31 mouse cellular contexts compared by ENCODE assay signal in genomic region chr1:58284505-58284904, GRCm38 (mm10). TPM values are rescaled to one million over a fixed set of nuclear protein-coding genes. Genes with fewer than 3 reads are reported as not detected.
DNase-seq lines count a peak whose midpoint lies in the region; ATAC-seq and TF ChIP-seq lines count a peak whose summit lies in the region.
"Had no signal": no experiment of that assay in that cellular context is flagged by ENCODE, and none has a peak within 500 bp of the region (broad histone marks: within the 10 kb centered on the region; RNA-seq: fewer than 3 reads in every experiment).

No protein-coding gene starts in this region.

- no peak overlapping the region for H3K4me2 ChIP-seq in midbrain, postnatal 0 days (ENCODE audit: low read depth, low read length, poor library complexity, severe bottlenecking)
- H3K4me2 ChIP-seq in midbrain, embryonic 15.5 days = no peak overlapping the region
- H3K4me2 ChIP-seq: embryonic facial prominence, embryonic 12.5 days; embryonic facial prominence, embryonic 15.5 days; forebrain, embryonic 15.5 days; heart, embryonic 11.5 days; hindbrain, embryonic 13.5 days had no signal

- ATAC-seq in frontal cortex, adult (ENCODE audit: low TSS enrichment) = peak; percentile 48; the same call in 1 of the 2 replicates
- no peak for ATAC-seq in midbrain, postnatal 0 days (ENCODE audit: low FRiP score)
- no peak for ATAC-seq in midbrain, embryonic 15.5 days (replicated peaks)
- ATAC-seq: forebrain, embryonic 15.5 days; hindbrain, embryonic 16.5 days; inflammation-experienced regulatory T-cells, adult 6 months; intestine, embryonic 16.5 days had no signal

- no peak overlapping the region for H3K9ac ChIP-seq in midbrain, postnatal 0 days (replicated peaks; ENCODE audit: low read length, poor library complexity, severe bottlenecking)
- H3K9ac ChIP-seq in midbrain, embryonic 15.5 days = no peak overlapping the region
- H3K9ac ChIP-seq: embryonic facial prominence, embryonic 12.5 days; embryonic facial prominence, embryonic 15.5 days; forebrain, embryonic 15.5 days; hindbrain, embryonic 13.5 days had no signal

- no peaks in the 10 kb centered on the region for H3K27me3 ChIP-seq in midbrain, postnatal 0 days (ENCODE audit: insufficient read depth, low read length)
- H3K27me3 ChIP-seq in midbrain, embryonic 15.5 days (replicated peaks) = no peaks in the 10 kb centered on the region
- H3K27me3 ChIP-seq in heart, embryonic 10.5 days (ENCODE audit: insufficient read depth, poor library complexity, severe bottlenecking) = peaks cover 13% of the 10 kb centered on the region; the same call in 1 of the 2 replicates
- H3K27me3 ChIP-seq: embryonic facial prominence, embryonic 12.5 days; embryonic facial prominence, embryonic 15.5 days; forebrain, embryonic 15.5 days; hindbrain, embryonic 13.5 days had no signal

- no peaks in the 10 kb centered on the region for H3K36me3 ChIP-seq in midbrain, postnatal 0 days (ENCODE audit: insufficient read depth, low read length)
- no peaks in the 10 kb centered on the region for H3K36me3 ChIP-seq in midbrain, embryonic 15.5 days (replicated peaks)
- H3K36me3 ChIP-seq in heart, embryonic 10.5 days = no peaks in the 10 kb centered on the region
- H3K36me3 ChIP-seq: embryonic facial prominence, embryonic 12.5 days; embryonic facial prominence, embryonic 15.5 days; forebrain, embryonic 15.5 days; G1E; hindbrain, embryonic 13.5 days had no signal

- H3K27ac ChIP-seq in midbrain, postnatal 0 days (ENCODE audit: low read depth, low read length) = no peak overlapping the region
- no peak overlapping the region for H3K27ac ChIP-seq in midbrain, embryonic 15.5 days
- no peak overlapping the region for H3K27ac ChIP-seq in heart, embryonic 10.5 days
- H3K27ac ChIP-seq: embryonic facial prominence, embryonic 12.5 days; embryonic facial prominence, embryonic 15.5 days; forebrain, embryonic 15.5 days; hindbrain, embryonic 13.5 days had no signal

- no peak for DNase-seq in frontal cortex, postnatal 25 days (ENCODE audit: low spot score in 2 of 2)
- DNase-seq in midbrain, postnatal 0 days (ENCODE audit: low spot score) = peak; percentile 35
- peak; percentile 20 for DNase-seq in retina, embryonic 14.5 days (ENCODE audit: low spot score)
- DNase-seq in thymus, postnatal 25 days = no peak
- no peak for DNase-seq in heart, embryonic 10.5 days (ENCODE audit: low spot score)
- DNase-seq: adrenal gland, adult 2 months; adrenal gland, postnatal 14 days; B cell, adult 2 months; cerebellum, adult 18-20 months; cerebellum, adult 9-10 months; cerebellum, postnatal 25 days; gastrocnemius, postnatal 25 days; heart, adult 18-20 months had no signal

- no peak for TF ChIP-seq CTCF in midbrain, postnatal 0 days (IDR thresholded peaks at IDR 0.05)

- WGBS in midbrain, postnatal 0 days = 49% methylated on average over 7 of the region's 7 CpGs
- 54% methylated on average over 7 of the region's 7 CpGs for WGBS in midbrain, embryonic 15.5 days
- WGBS in heart, embryonic 10.5 days = 37% methylated on average over 7 of the region's 7 CpGs

- H3K9me3 ChIP-seq in midbrain, postnatal 0 days (ENCODE audit: low read length) = no peaks in the 10 kb centered on the region
- H3K9me3 ChIP-seq in midbrain, embryonic 15.5 days = no peaks in the 10 kb centered on the region
- no peaks in the 10 kb centered on the region for H3K9me3 ChIP-seq in heart, embryonic 10.5 days
- H3K9me3 ChIP-seq: embryonic facial prominence, embryonic 12.5 days; embryonic facial prominence, embryonic 15.5 days; forebrain, embryonic 15.5 days; G1E; hindbrain, embryonic 13.5 days had no signal

- no peak overlapping the region for H3K4me3 ChIP-seq in midbrain, postnatal 0 days (ENCODE audit: low read depth, low read length)
- no peak overlapping the region for H3K4me3 ChIP-seq in midbrain, embryonic 15.5 days
- no peak overlapping the region for H3K4me3 ChIP-seq in heart, embryonic 10.5 days
- H3K4me3 ChIP-seq: embryonic facial prominence, embryonic 12.5 days; embryonic facial prominence, embryonic 15.5 days; forebrain, embryonic 15.5 days; hindbrain, embryonic 13.5 days had no signal

- no peaks in the 10 kb centered on the region for H3K4me1 ChIP-seq in midbrain, postnatal 0 days (ENCODE audit: insufficient read depth, low read length)
- H3K4me1 ChIP-seq in midbrain, embryonic 15.5 days = no peaks in the 10 kb centered on the region
- H3K4me1 ChIP-seq in heart, embryonic 10.5 days = no peaks in the 10 kb centered on the region
- H3K4me1 ChIP-seq: forebrain, embryonic 15.5 days had no signal

RNA-seq across cellular contexts. Expression of gene Aox2, which starts 6.4 kb away (rescaled TPM):
- total RNA-seq in midbrain, postnatal 0 days (2014; rRNA removed) = 0.16 TPM in 1 of 2 replicates, not detected in the other
- polyA plus RNA-seq in midbrain, postnatal 0 days (2015; fragmentation: Nextera tagmentation; extraction: Ambion mirVana) = 0.05 TPM in 1 of 2 replicates, not detected in the other
- not detected in 2 replicates for polyA plus RNA-seq in midbrain, embryonic 15.5 days (2015; fragmentation: Nextera tagmentation; extraction: Ambion mirVana)
- polyA plus RNA-seq in heart, embryonic 10.5 days (2016; fragmentation: Nextera tagmentation; extraction: Ambion mirVana) = 0.05 TPM in 1 of 2 replicates, not detected in the other
- total RNA-seq: CH12.LX; gastrocnemius, postnatal 25 days; heart, postnatal 25 days; hematopoietic stem cell, adult 5-6 weeks had no signal
- polyA plus RNA-seq: forebrain, embryonic 11.5 days; forebrain, embryonic 15.5 days; gonadal fat pad, adult 2 months; heart, embryonic 11.5 days; heart, embryonic 14.5 days; heart, postnatal 0 days; inflammation-experienced regulatory T-cells, adult 6 months had no signal

Comparison
In these comparisons a context has a peak if more than half of its experiments do, and no peak if none do; other contexts are left out.
1. DNase-seq: peak in midbrain, postnatal 0 days (single experiment) and retina, embryonic 14.5 days (single experiment); none in frontal cortex, postnatal 25 days (0 of 2), thymus, postnatal 25 days (single experiment) and heart, embryonic 10.5 days (single experiment).